ENCODE assay signal across 8 mouse cellular contexts in genomic region chr7:12921705-12922465, GRCm38 (mm10). TPM values are rescaled to one million over a fixed set of nuclear protein-coding genes. Genes with fewer than 3 reads are reported as not detected.
DNase-seq lines count a peak whose midpoint lies in the region; ATAC-seq lines count a peak whose summit lies in the region.

TSS of gene Rps5 (plus strand) at chr7:12922290.

- H3K4me1 ChIP-seq in heart, embryonic 10.5 days, result peaks cover 14% of the 10 kb centered on the region; the same call in 1 of the 2 replicates
- peaks cover 24% of the 10 kb centered on the region for H3K4me1 ChIP-seq in kidney, embryonic 15.5 days

- peak within 1 kb of the TSS; percentile 87 for H3K4me2 ChIP-seq in kidney, embryonic 15.5 days

- ATAC-seq in erythroblast, adult 5-6 weeks (replicated peaks; ENCODE audit: low FRiP score, poor library complexity, severe bottlenecking), result peak; percentile 98
- peak; percentile 99 for ATAC-seq in kidney, embryonic 15.5 days (replicated peaks; ENCODE audit: low FRiP score)
- ATAC-seq in monocyte, adult 5-6 weeks (replicated peaks; ENCODE audit: insufficient number of reproducible peaks, low FRiP score, low TSS enrichment, poor library complexity, severe bottlenecking), result peak; percentile 96

- WGBS in heart, embryonic 10.5 days, result under 1% methylated on average over 55 of the region's 55 CpGs
- under 1% methylated on average over 55 of the region's 55 CpGs for WGBS in kidney, embryonic 15.5 days

- DNase-seq in B cell, adult 2 months, result peak; percentile 94 to 96
- peak; percentile 100 for DNase-seq in brain, adult 2 months (ENCODE audit: low read depth, low spot score)
- DNase-seq in heart, embryonic 10.5 days (ENCODE audit: low spot score), result peak; percentile 99
- DNase-seq in liver, result peak; percentile 98
- peak; percentile 98 for DNase-seq in spleen, postnatal 4 days (ENCODE audit: low spot score in 2 of 2)

- H3K27me3 ChIP-seq in heart, embryonic 10.5 days (ENCODE audit: insufficient read depth, poor library complexity, severe bottlenecking), result no peaks in the 10 kb centered on the region
- 0 out of 2 replicates have a peak, but pooled peaks cover 2% of the 10 kb centered on the region for H3K27me3 ChIP-seq in kidney, embryonic 15.5 days

- H3K9ac ChIP-seq in kidney, embryonic 15.5 days, result peak within 1 kb of the TSS; percentile 85

- H3K27ac ChIP-seq in heart, embryonic 10.5 days, result peak within 1 kb of the TSS; percentile 96
- peak within 1 kb of the TSS; percentile 98 for H3K27ac ChIP-seq in kidney, embryonic 15.5 days

- H3K9me3 ChIP-seq in heart, embryonic 10.5 days, result no peaks in the 10 kb centered on the region
- H3K9me3 ChIP-seq in kidney, embryonic 15.5 days (replicated peaks), result no peaks in the 10 kb centered on the region

- H3K4me3 ChIP-seq in heart, embryonic 10.5 days, result peak within 1 kb of the TSS; percentile 95
- peak within 1 kb of the TSS; percentile 78 for H3K4me3 ChIP-seq in kidney, embryonic 15.5 days (replicated peaks)

- H3K36me3 ChIP-seq in heart, embryonic 10.5 days, result peaks cover 38% of the 10 kb centered on the region
- peaks cover 39% of the 10 kb centered on the region for H3K36me3 ChIP-seq in kidney, embryonic 15.5 days

RNA-seq across cellular contexts. Expression of gene Rps5, which starts in this region (rescaled TPM):
- total RNA-seq in erythroblast, adult 5-6 weeks (2015; ENCODE audit: low replicate concordance), result 474 and 662 TPM in 2 replicates
- 156 and 203 TPM in 2 replicates for total RNA-seq in erythroblast, adult 5-6 weeks (2017; ENCODE audit: low replicate concordance)
- polyA plus RNA-seq in heart, embryonic 10.5 days (2016; fragmentation: Nextera tagmentation; extraction: Ambion mirVana), result 662 and 793 TPM in 2 replicates
- 1,034 and 1,085 TPM in 2 replicates for polyA plus RNA-seq in kidney, embryonic 15.5 days (2015; fragmentation: Nextera tagmentation; extraction: Ambion mirVana)
- 534 to 585 TPM (median 572 TPM) in 3 replicates for total RNA-seq in monocyte, adult 5-6 weeks (2017)

Comparison
In these comparisons a context has a peak if more than half of its experiments do, and no peak if none do; other contexts are left out.
1. Peak in every context shown above with its lines: DNase-seq, ATAC-seq, H3K4me3 ChIP-seq and H3K27ac ChIP-seq.